Mouse (Mus musculus): ENCODE measurements around the gene Adat2.

GRCm38 (mm10) chr10:13554316-13554715, 1.6 kb downstream of the Adat2 start:
- TF ChIP-seq GATA1 (IDR thresholded peaks at IDR 0.05; ENCODE audit: borderline replicate concordance, low read length) (no peak), FLI1 (IDR thresholded peaks at IDR 0.05; ENCODE audit: low read length) (no peak)

All from megakaryocyte, embryonic 14.5 days (primary cell).